Mouse (Mus musculus): ENCODE results near the gene Gm40193.
"Not testable (repeated sequence)": the region's sequence is repeated elsewhere in the genome, so short reads cannot be mapped to it uniquely, and the experiment has no call there.

The Gm40193 gene

GRCm38 (mm10) chr11:70532839-70533238, at the start of gene Gm40193:
Gm40193 (minus strand) TSS chr11:70532939.
- no peak for DNase-seq (ENCODE audit: low spot score)

GRCm38 (mm10) chr11:70582196-70582595, 49.5 kb upstream of the Gm40193 start:
- no peak for DNase-seq (ENCODE audit: low spot score)

DNA sequence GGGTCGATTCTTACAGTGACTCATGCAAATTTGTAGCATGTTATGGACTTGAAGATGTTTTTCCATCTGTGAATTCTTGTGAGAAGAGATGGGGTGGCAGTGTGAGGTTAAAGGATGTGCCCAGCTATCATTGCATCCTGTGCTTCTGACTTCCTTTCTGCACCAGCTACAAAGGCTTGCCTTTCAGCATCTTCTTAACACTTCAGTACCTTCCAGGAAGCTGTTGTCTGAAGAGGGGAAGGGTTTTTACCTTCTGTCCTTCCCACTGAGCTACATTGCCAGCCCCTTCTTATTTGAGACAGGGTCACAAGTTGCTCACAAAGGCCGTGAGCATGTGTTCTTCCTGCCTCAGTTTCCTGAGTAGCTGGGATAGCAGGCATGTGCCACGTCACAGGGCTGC, 48.2 kb upstream of the Gm40193 start:
- no peak for DNase-seq (ENCODE audit: low spot score)

DNA sequence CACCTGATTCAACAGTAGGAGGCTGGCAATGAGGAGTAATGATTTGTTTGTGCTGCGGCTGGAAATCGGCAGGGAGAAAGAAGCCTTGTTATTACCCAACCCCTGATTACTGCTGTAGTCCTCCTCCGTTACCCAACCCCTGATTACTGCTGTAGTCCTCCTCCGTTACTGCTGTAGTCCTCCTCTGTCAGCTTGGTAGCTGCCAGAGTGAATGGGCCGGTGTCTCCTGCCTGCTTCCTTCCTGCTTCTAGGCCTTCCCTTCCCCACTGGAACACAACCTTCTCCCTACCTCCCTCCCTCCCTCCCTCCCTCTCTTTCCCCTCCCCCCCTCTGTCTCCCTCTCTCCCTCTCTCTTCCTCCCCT, 47.6 kb upstream of the Gm40193 start:
- DNase-seq (ENCODE audit: low spot score): no peak

DNA sequence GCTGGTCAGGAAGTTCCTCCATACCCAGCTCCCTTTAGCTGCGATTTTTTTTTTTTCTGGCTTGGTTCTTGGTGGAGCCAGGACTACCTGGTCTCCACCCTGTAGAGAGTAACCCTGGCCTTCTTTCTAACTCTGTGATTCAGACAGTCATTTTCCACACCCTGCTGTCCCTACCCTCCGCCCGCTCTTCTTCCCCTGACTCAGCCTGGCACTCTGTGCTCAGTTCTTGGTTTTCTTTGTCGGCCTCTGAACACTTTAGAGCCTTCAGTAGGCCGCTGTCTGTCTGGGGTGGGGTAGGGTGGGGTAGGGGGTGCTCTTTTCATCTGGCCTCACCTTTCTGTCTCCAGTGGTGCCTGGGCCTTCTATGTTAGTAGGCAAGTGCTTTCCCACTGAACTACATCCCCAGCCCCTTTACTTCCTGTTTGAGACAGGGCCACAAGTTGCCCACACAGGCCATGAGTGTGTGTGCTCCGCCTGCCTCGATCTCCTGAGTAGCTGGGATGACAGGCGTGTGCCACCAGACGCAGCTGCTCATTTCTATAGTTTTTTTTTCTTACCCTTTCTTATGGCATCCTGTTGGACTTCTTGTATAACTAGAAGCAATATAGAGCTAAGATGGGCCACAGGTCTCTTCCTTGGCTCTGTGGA, 47.1 kb upstream of the Gm40193 start:
- DNase-seq (ENCODE audit: low spot score): no peak

GRCm38 (mm10) chr11:70578962-70579361, 46.2 kb upstream of the Gm40193 start:
- no peak for DNase-seq (ENCODE audit: low spot score)

GRCm38 (mm10) chr11:70577201-70577600, 44.5 kb upstream of the Gm40193 start:
- DNase-seq (ENCODE audit: low spot score): no peak

DNA sequence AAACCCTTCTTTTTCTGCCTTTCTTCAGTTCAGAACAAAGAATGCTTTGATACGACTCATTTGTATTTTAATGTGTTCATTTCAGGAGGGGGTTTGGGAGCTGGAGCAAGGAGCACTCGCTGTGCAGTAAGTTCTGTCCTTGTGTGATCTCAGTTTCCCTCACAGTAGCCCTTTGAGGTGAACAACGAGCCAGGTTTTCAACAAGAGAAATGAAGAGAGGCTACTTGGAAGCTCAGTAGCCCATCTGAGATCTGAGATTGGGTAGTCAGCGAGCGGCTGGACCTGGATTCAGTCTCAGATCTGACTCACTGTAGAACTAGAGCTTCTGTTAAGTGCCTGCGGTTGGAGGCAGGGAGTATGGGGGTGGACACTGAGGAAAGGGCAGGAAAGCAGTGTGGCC, 41.1 kb upstream of the Gm40193 start:
- DNase-seq (ENCODE audit: low spot score): no peak

DNA sequence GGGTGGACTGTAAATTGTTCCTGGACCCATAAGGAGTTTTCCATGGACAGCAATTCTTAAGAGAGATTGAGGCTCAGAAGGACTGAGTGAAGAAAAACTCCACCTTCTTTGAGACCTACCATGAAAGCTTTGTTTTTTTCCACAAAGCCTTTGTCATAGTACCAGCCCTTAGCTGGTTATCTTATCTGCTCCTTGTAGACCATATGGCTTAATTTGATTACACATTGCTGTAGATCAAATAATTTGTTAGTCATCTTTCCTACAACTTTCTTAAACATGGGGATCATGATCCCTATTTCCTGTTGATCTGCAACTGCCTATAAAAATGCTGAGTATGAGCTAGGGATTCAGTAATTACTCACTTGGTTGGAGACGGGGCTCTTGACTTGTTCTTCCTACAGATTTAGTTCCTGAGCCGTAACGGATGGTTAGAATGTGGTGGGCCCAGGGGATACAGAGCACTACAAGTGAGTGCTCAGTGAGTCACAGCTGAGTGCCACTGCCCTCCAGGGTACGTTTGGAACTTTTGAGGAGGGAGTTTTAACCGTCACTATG, 39.7 kb upstream of the Gm40193 start:
- DNase-seq (ENCODE audit: low spot score): no peak

GRCm38 (mm10) chr11:70571641-70572040, 38.9 kb upstream of the Gm40193 start:
- no peak for DNase-seq (ENCODE audit: low spot score)

- not testable (repeated sequence) for DNase-seq (ENCODE audit: low spot score)
Measured at GRCm38 (mm10) chr11:70570614-70571013, 37.9 kb upstream of the Gm40193 start.

- no peak for DNase-seq (ENCODE audit: low spot score)
Measured at GRCm38 (mm10) chr11:70566586-70566985, 33.8 kb upstream of the Gm40193 start.

DNA sequence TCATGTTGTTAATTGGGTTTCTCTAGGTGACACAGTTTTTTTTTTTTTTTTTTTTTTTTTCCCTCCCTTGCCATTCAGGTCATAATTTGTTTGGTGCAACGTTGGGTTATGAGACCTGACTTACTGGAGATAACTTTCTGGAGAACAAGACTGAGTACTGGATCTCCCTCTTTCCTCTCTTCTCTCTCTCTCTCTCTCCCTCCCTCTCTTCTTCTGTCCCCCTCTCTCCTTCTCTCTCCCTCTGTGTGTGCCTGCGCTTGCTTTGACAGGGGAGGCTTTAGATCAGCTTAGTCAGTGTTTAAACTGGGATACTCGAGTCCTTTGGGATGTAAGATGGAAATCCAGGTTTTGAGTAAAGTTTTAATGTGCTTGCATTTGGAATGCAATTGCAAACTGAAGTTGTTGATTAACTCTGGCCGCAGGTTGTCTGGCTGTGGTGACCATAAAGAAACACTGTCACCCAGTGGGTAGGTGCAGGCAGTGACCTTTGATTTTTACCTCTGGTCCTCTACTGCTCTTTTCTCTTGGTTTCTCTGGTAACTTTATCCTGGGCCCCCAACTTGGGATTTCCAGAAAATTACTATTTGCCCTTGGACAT, 31.6 kb upstream of the Gm40193 start:
- no peak for DNase-seq (ENCODE audit: low spot score)

GRCm38 (mm10) chr11:70563470-70564275, 30.9 kb upstream of the Gm40193 start:
- no peak for DNase-seq (ENCODE audit: low spot score)

DNA sequence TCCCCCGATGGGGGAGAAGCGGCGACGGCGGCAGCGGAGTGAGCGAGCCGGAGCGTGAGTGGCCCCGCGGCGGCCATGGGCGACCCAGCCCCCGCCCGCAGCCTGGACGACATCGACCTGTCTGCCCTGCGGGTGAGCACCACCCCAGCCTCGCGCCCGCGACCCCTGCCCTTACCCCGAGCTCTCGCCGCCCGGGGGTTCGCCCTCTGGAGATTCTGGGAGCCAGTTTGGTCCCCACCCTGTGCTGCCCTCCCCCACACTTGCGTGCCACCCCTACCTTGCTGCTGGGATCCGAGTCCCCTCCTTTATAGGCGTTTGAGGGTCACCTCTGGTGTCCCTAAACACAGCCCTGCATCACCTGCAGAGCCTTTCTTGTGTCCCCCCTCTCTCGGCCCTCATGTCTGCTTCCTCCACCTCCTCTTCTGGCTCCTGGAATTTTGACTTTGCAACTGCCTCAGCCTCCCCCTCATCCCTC, 30.3 kb upstream of the Gm40193 start:
- DNase-seq (ENCODE audit: low spot score): no peak

DNA sequence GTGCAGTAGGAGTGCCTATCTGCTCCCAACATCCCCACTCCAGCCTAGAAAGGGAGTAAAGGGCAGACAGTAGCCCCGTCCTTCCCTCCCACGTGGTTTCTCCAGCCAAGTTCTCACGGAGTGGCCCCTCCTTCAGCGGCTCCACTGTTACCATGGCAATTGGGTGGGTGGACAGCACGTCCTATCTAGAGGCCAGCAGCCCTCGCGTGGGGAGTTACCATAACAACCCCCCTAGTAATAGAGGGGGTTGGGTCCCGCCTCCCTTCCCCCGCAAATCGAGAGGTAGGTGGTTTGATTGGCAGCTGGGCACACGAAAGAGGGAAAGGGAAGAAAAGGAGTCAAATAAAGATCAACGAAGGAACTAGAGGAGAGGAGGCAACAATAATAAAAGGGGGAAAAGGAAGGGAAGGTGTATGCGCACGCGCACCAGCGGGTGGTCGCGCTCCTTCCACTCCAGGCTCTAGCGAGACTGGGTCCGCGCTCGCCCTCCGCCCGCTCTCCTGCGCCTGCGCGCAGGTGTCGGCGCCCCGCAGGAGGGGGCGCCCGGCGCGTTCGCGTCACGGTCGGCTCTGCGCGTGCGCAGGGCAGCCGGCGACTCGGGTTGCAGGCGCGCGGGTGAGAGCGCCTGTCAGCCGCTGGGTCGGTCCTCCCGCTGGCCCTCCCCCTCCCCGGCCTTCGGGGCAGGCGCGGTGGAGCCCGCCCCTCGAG, 29.7 kb upstream of the Gm40193 start, which contains the start of gene Mink1:
Mink1 (plus strand) TSS at position 595 of the 708 bp plus-strand sequence.
- peak; percentile 54 for DNase-seq (ENCODE audit: low spot score)

GRCm38 (mm10) chr11:70561937-70562286, 29.2 kb upstream of the Gm40193 start:
- no peak for DNase-seq (ENCODE audit: low spot score)

DNA sequence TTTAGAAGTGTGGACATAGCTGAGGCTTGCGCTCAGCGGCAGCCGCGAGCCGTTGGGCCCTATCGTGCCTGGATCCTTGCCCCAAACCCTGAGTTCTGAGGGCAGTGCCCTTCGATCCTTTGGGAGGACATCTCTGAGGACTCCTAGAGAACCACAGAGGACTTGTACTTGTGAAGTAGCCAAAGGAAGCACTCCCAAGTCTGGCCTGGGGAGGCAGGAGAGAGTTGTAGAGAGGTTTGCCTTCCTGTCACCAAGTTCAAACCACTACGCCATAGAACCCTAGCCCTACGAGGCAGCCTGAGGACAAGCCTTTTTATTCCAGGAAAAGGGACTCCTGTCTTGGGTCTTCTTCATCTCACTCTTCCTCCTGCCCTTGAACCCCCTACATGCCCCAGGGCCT, 24.8 kb upstream of the Gm40193 start:
- no peak for DNase-seq (ENCODE audit: low spot score)

DNA sequence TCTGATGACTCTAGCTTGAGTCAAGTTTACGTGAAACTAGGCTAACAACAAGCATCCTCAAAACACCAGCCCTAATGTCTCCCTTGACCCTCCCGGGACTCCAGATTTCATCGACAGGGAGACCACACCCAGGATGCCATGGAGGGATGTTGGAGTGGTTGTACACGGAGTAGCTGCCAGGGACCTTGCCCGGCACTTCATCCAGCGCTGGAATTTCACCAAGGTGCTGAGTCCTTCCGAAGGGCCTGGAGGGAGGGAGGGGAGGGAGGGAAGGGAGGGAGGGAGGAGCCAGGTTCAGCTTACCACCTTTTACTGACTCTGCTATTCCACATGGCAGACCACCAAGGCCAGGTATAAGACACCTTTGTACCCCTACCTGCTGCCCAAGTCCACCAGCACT, 21.2 kb upstream of the Gm40193 start:
- DNase-seq (ENCODE audit: low spot score): no peak

GRCm38 (mm10) chr11:70551526-70551925, 18.8 kb upstream of the Gm40193 start:
- no peak for DNase-seq (ENCODE audit: low spot score)

- DNase-seq (ENCODE audit: low spot score): no peak
Measured at GRCm38 (mm10) chr11:70544496-70544895, 11.8 kb upstream of the Gm40193 start.

- no peak for DNase-seq (ENCODE audit: low spot score)
Measured at GRCm38 (mm10) chr11:70541415-70541814, 8.7 kb upstream of the Gm40193 start.

Measured in urinary bladder, postnatal 10 days (tissue).